Mouse (Mus musculus) small intestine, adult 2 months (tissue): ENCODE results near the gene Etnppl. TPM values are rescaled to one million over a fixed set of nuclear protein-coding genes. Genes with fewer than 3 reads are reported as not detected.
A peak's percentile ranks its signal among the peaks of the same experiment; 100 is the strongest.

Experiments used
- H3K27ac ChIP-seq: fragments of 200-500 bp; 2 replicates; pipeline ENCODE4 v1.5.1; 2012; ENCODE audit warnings: low read depth, low read length, control low read depth, inconsistent platforms; ENCODE audit not compliant: insufficient read depth
- H3K27me3 ChIP-seq: fragments of 200-500 bp; 2 replicates; pipeline ENCODE4 v1.6.1; 2012; ENCODE audit warnings: mild to moderate bottlenecking, moderate library complexity, low read length, inconsistent platforms; ENCODE audit not compliant: control insufficient read depth, insufficient read depth
- H3K36me3 ChIP-seq: fragments of 200-500 bp; 2 replicates; pipeline ENCODE4 v1.6.1; 2012; ENCODE audit warnings: mild to moderate bottlenecking, low read length, control low read depth, inconsistent platforms; ENCODE audit not compliant: control insufficient read depth, insufficient read depth
- H3K4me1 ChIP-seq: fragments of 200-500 bp; 2 replicates; pipeline ENCODE4 v1.6.1; 2012; ENCODE audit warnings: low read length, inconsistent platforms, mixed read lengths; ENCODE audit not compliant: control insufficient read depth, insufficient read depth, insufficient read length
- H3K4me3 ChIP-seq: fragments of 200-500 bp; 2 replicates; pipeline ENCODE4 v1.5.1; 2012; ENCODE audit warnings: low read depth, mild to moderate bottlenecking, control low read depth, inconsistent platforms, low read length, moderate library complexity
- CTCF ChIP-seq: fragments of 200-500 bp; IDR thresholded peaks from 2 replicates; pipeline ENCODE4 v1.5.1; 2012; ENCODE audit warnings: low read depth, mild to moderate bottlenecking, control low read depth, inconsistent platforms, low read length, moderate library complexity, mixed read lengths; ENCODE audit not compliant: insufficient replicate concordance, insufficient read length; ENCODE audit errors: extremely low read depth
- POLR2A ChIP-seq: fragments of 200-500 bp; IDR thresholded peaks from 2 replicates; pipeline ENCODE4 v1.6.1; 2012; ENCODE audit warnings: low read depth, mild to moderate bottlenecking, control low read depth, inconsistent platforms, low read length, moderate library complexity
- WGBS: fragments of 180-500 bp; shearing (Covaris S2); methylation state at CpG from one replicate; pipeline ENCODE4 v1.1.7; 2018; 5-methylcytosine and 5-hydroxymethylcytosine counted together
- polyA plus RNA-seq: library from polyadenylated mRNA; depleted of rRNA; stranded (reverse); fragments of >200 nt; gene quantifications from 2 replicates; pipeline ENCODE4 v1.2.3, GENCODE M21; 2012

Etnppl gene
- polyA plus RNA-seq, 1 experiment, result 0.10 TPM

GRCm38 (mm10) chr3:130620517-130621146 is 3.4 kb downstream of the Etnppl start:
- Histone ChIP-seq H3K4me3 (no peak overlapping the region), H3K27me3 (no peaks in the 10 kb centered on the region), H3K27ac (no peak overlapping the region), H3K4me1 (peaks cover 3% of the 10 kb centered on the region; the same call in 1 of the 2 replicates), H3K36me3 (no peaks in the 10 kb centered on the region)
- TF ChIP-seq CTCF, result no peak
- TF ChIP-seq POLR2A, result no peak
- 72% methylated on average over 12 of the region's 12 CpGs for WGBS

GRCm38 (mm10) chr3:130628358-130628757 is 11.1 kb downstream of the Etnppl start:
- H3K27ac ChIP-seq, result no peak overlapping the region
- WGBS, result 90% methylated on average over 5 of the region's 5 CpGs

DNA sequence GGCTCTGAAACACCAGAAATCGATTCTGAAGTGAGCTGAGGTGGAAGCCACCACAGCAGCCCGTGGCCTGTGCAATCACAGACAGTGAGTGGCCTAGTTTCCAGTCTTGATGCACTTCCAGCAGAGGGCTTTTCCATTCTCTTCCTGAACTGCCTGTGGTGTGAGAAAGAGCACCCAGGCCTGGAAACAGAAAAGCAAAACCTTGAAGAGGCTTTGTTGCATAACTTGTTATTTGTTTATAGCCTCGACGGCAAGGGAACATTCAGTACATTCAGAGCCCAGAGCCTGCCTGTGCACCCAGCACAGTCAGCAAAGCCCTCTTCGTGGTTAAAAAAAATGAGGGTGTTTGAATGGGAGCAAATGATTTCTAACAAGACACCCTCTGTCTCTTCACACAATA is 16.6 kb downstream of the Etnppl start:
- Histone ChIP-seq H3K36me3 (no peaks in the 10 kb centered on the region), H3K27ac (0 out of 2 replicates have a peak overlapping the region, but pooled peaks have one; percentile 15), H3K4me3 (no peak overlapping the region), H3K27me3 (no peaks in the 10 kb centered on the region), H3K4me1 (no peaks in the 10 kb centered on the region)
- 50% methylated on average over 5 of the region's 5 CpGs for WGBS
- TF ChIP-seq CTCF (no peak), POLR2A (no peak)

More at GRCm38 (mm10) chr3:130628358-130628757, 11.1 kb downstream of the Etnppl start:
- Histone ChIP-seq H3K36me3 (no peaks in the 10 kb centered on the region), H3K4me3 (no peak overlapping the region), H3K27me3 (no peaks in the 10 kb centered on the region), H3K4me1 (no peaks in the 10 kb centered on the region)
- TF ChIP-seq CTCF (no peak), POLR2A (no peak)

- Histone ChIP-seq H3K4me1 (no peaks in the 10 kb centered on the region), H3K4me3 (no peak overlapping the region), H3K36me3 (no peaks in the 10 kb centered on the region), H3K27ac (no peak overlapping the region), H3K27me3 (no peaks in the 10 kb centered on the region)
- WGBS, result 75% methylated on average over 11 of the region's 11 CpGs
- no peak for TF ChIP-seq POLR2A
Measured at GRCm38 (mm10) chr3:130646110-130646810, 29.0 kb downstream of the Etnppl start.

- Histone ChIP-seq H3K27ac (no peak overlapping the region), H3K36me3 (no peaks in the 10 kb centered on the region), H3K27me3 (no peaks in the 10 kb centered on the region), H3K4me1 (no peaks in the 10 kb centered on the region), H3K4me3 (no peak overlapping the region)
- no peak for TF ChIP-seq POLR2A
- TF ChIP-seq CTCF, result no peak
- 49% methylated on average over 6 of the region's 6 CpGs for WGBS
Measured at GRCm38 (mm10) chr3:130649569-130649968, 32.3 kb downstream of the Etnppl start.

- TF ChIP-seq POLR2A, result no peak
- TF ChIP-seq CTCF, result no peak
- no peak overlapping the region for H3K27ac ChIP-seq
- no peaks in the 10 kb centered on the region for H3K27me3 ChIP-seq
- H3K4me3 ChIP-seq, result no peak overlapping the region
- 25% methylated on average over 6 of the region's 6 CpGs for WGBS
- no peaks in the 10 kb centered on the region for H3K4me1 ChIP-seq
- H3K36me3 ChIP-seq, result no peaks in the 10 kb centered on the region
Measured at GRCm38 (mm10) chr3:130660619-130661018, 43.4 kb downstream of the Etnppl start.

DNA sequence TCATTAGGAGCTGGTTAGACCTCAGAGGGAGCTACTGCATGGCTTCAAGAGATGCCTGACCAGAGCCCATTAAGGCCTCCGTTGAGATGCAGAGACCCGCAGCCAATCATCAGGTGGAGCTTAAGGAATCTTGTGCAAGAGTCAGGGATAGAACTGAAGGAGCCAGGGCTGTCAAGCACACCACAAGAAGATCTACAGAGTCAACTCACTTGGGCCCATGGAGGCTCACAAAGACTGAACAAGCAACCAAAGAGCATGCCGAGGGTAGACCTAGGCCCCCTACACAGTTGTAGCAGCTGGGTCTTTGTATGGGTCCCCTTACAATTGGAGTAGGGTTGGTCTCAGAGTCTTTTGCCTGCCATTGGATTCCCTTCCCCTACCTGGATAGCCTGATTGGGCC is 45.2 kb downstream of the Etnppl start:
- no peak for TF ChIP-seq POLR2A
- TF ChIP-seq CTCF, result no peak
- Histone ChIP-seq H3K36me3 (no peaks in the 10 kb centered on the region), H3K4me3 (no peak overlapping the region), H3K27me3 (no peaks in the 10 kb centered on the region), H3K4me1 (no peaks in the 10 kb centered on the region), H3K27ac (no peak overlapping the region)
- WGBS, result 90% methylated on average over 3 of the region's 3 CpGs
